Mouse (Mus musculus): ENCODE measurements around the gene Olfr126. TPM values are rescaled to one million over a fixed set of nuclear protein-coding genes. Genes with fewer than 3 reads are reported as not detected.

Olfr126 gene
- not detected in 2 replicates for polyA plus RNA-seq (2015; fragmentation: Nextera tagmentation; extraction: Ambion mirVana)

GRCm38 (mm10) chr17:37847183-37847582 is at the start of gene Olfr126:
Gene Olfr126 (plus strand): TSS chr17:37847483.
- Histone ChIP-seq H3K4me1 (no peaks in the 10 kb centered on the region), H3K4me2 (no peak within 1 kb of the TSS), H3K27me3 (replicated peaks) (no peaks in the 10 kb centered on the region), H3K9me3 (replicated peaks) (no peaks in the 10 kb centered on the region), H3K4me3 (replicated peaks) (no peak within 1 kb of the TSS), H3K36me3 (no peaks in the 10 kb centered on the region), H3K9ac (replicated peaks) (no peak within 1 kb of the TSS), H3K27ac (replicated peaks) (no peak within 1 kb of the TSS)
- ATAC-seq (ENCODE audit: low FRiP score) = no peak

GRCm38 (mm10) chr17:37799588-37799987 is 47.7 kb upstream of the Olfr126 start, which contains the start of gene Olfr124:
Gene Olfr124 (plus strand): TSS chr17:37799888.
- H3K9ac ChIP-seq (replicated peaks) = no peak within 1 kb of the TSS
- no peaks in the 10 kb centered on the region for H3K36me3 ChIP-seq
- no peaks in the 10 kb centered on the region for H3K4me1 ChIP-seq
- H3K4me3 ChIP-seq (replicated peaks) = no peak within 1 kb of the TSS
- H3K27ac ChIP-seq (replicated peaks) = no peak within 1 kb of the TSS
- WGBS = 89% methylated on average over 3 of the region's 3 CpGs
- H3K27me3 ChIP-seq (replicated peaks) = no peaks in the 10 kb centered on the region
- ATAC-seq (ENCODE audit: low FRiP score) = no peak
- no peak within 1 kb of the TSS for H3K4me2 ChIP-seq
- no peaks in the 10 kb centered on the region for H3K9me3 ChIP-seq (replicated peaks)

- no peaks in the 10 kb centered on the region for H3K9me3 ChIP-seq (replicated peaks)
- H3K27me3 ChIP-seq (replicated peaks) = no peaks in the 10 kb centered on the region
- H3K36me3 ChIP-seq = no peaks in the 10 kb centered on the region
- H3K4me1 ChIP-seq = no peaks in the 10 kb centered on the region
- ATAC-seq (ENCODE audit: low FRiP score) = no peak
- no peak within 1 kb of the TSS for H3K4me3 ChIP-seq (replicated peaks)
- H3K9ac ChIP-seq (replicated peaks) = no peak within 1 kb of the TSS
- no peak within 1 kb of the TSS for H3K27ac ChIP-seq (replicated peaks)
- no peak within 1 kb of the TSS for H3K4me2 ChIP-seq
Measured at GRCm38 (mm10) chr17:37832649-37833048, 14.6 kb upstream of the Olfr126 start, which contains the start of gene Olfr125. Gene Olfr125 (plus strand): TSS chr17:37832949.

GRCm38 (mm10) chr17:37863901-37864300 is 16.6 kb downstream of the Olfr126 start:
- ATAC-seq (ENCODE audit: low FRiP score) = no peak
- Histone ChIP-seq H3K9ac (replicated peaks) (no peak overlapping the region), H3K27ac (replicated peaks) (no peak overlapping the region), H3K4me3 (replicated peaks) (no peak overlapping the region), H3K4me2 (no peak overlapping the region), H3K27me3 (replicated peaks) (no peaks in the 10 kb centered on the region), H3K9me3 (replicated peaks) (no peaks in the 10 kb centered on the region), H3K4me1 (no peaks in the 10 kb centered on the region), H3K36me3 (no peaks in the 10 kb centered on the region)
- WGBS = 75% methylated on average over 2 of the region's 2 CpGs

GRCm38 (mm10) chr17:37869676-37870205 is 22.5 kb downstream of the Olfr126 start:
- Histone ChIP-seq H3K27me3 (replicated peaks) (no peaks in the 10 kb centered on the region), H3K9ac (replicated peaks) (no peak overlapping the region), H3K27ac (replicated peaks) (no peak overlapping the region), H3K9me3 (replicated peaks) (no peaks in the 10 kb centered on the region), H3K4me3 (replicated peaks) (no peak overlapping the region), H3K4me1 (no peaks in the 10 kb centered on the region), H3K36me3 (no peaks in the 10 kb centered on the region), H3K4me2 (no peak overlapping the region)
- ATAC-seq (ENCODE audit: low FRiP score) = no peak
- WGBS = 13% methylated on average over 8 of the region's 8 CpGs

GRCm38 (mm10) chr17:37873830-37874229 is 26.5 kb downstream of the Olfr126 start:
- Histone ChIP-seq H3K9me3 (replicated peaks) (no peaks in the 10 kb centered on the region), H3K27ac (replicated peaks) (no peak overlapping the region), H3K36me3 (no peaks in the 10 kb centered on the region), H3K4me3 (replicated peaks) (no peak overlapping the region), H3K9ac (replicated peaks) (no peak overlapping the region), H3K4me2 (no peak overlapping the region), H3K27me3 (replicated peaks) (no peaks in the 10 kb centered on the region), H3K4me1 (no peaks in the 10 kb centered on the region)
- no peak for ATAC-seq (ENCODE audit: low FRiP score)
- 87% methylated on average over 3 of the region's 3 CpGs for WGBS

GRCm38 (mm10) chr17:37900137-37900536 is 52.9 kb downstream of the Olfr126 start, which contains the start of gene Olfr127:
Gene Olfr127 (plus strand): TSS chr17:37900437.
- H3K27ac ChIP-seq (replicated peaks) = no peak within 1 kb of the TSS
- no peaks in the 10 kb centered on the region for H3K27me3 ChIP-seq (replicated peaks)
- H3K4me1 ChIP-seq = no peaks in the 10 kb centered on the region
- H3K9ac ChIP-seq (replicated peaks) = no peak within 1 kb of the TSS
- H3K9me3 ChIP-seq (replicated peaks) = no peaks in the 10 kb centered on the region
- no peak within 1 kb of the TSS for H3K4me3 ChIP-seq (replicated peaks)
- H3K4me2 ChIP-seq = no peak within 1 kb of the TSS
- whole genome bisulfite sequencing = 84% methylated on average over 1 of the region's 1 CpGs
- no peaks in the 10 kb centered on the region for H3K36me3 ChIP-seq
- ATAC-seq (ENCODE audit: low FRiP score) = no peak

Other genes starting within 250 kb of the Olfr126 start
- not detected in 2 replicates for gene Olfr115, start 220.4 kb upstream of the Olfr126 start, polyA plus RNA-seq (2015; fragmentation: Nextera tagmentation; extraction: Ambion mirVana)
- not detected in 2 replicates for gene Olfr116, start 220.3 kb upstream of the Olfr126 start, polyA plus RNA-seq (2015; fragmentation: Nextera tagmentation; extraction: Ambion mirVana)
- gene Olfr117, start 183.7 kb upstream of the Olfr126 start, polyA plus RNA-seq (2015; fragmentation: Nextera tagmentation; extraction: Ambion mirVana) = not detected in 2 replicates
- not detected in 2 replicates for gene Olfr118, start 180.5 kb upstream of the Olfr126 start, polyA plus RNA-seq (2015; fragmentation: Nextera tagmentation; extraction: Ambion mirVana)
- not detected in 2 replicates for gene Olfr119, start 150.9 kb upstream of the Olfr126 start, polyA plus RNA-seq (2015; fragmentation: Nextera tagmentation; extraction: Ambion mirVana)
- not detected in 2 replicates for gene Olfr120, start 125.7 kb upstream of the Olfr126 start, polyA plus RNA-seq (2015; fragmentation: Nextera tagmentation; extraction: Ambion mirVana)
- gene Olfr121, start 98.6 kb upstream of the Olfr126 start, polyA plus RNA-seq (2015; fragmentation: Nextera tagmentation; extraction: Ambion mirVana) = not detected in 2 replicates
- gene Olfr122, start 78.9 kb upstream of the Olfr126 start, polyA plus RNA-seq (2015; fragmentation: Nextera tagmentation; extraction: Ambion mirVana) = not detected in 2 replicates
- gene Olfr123, start 54.0 kb upstream of the Olfr126 start, polyA plus RNA-seq (2015; fragmentation: Nextera tagmentation; extraction: Ambion mirVana) = not detected in 2 replicates
- not detected in 2 replicates for gene Olfr124, start 47.6 kb upstream of the Olfr126 start, polyA plus RNA-seq (2015; fragmentation: Nextera tagmentation; extraction: Ambion mirVana)
- gene Olfr125, start 14.5 kb upstream of the Olfr126 start, polyA plus RNA-seq (2015; fragmentation: Nextera tagmentation; extraction: Ambion mirVana) = not detected in 2 replicates
- gene Olfr127, start 53.0 kb downstream of the Olfr126 start, polyA plus RNA-seq (2015; fragmentation: Nextera tagmentation; extraction: Ambion mirVana) = not detected in 2 replicates
- not detected in 2 replicates for gene Olfr128, start 73.1 kb downstream of the Olfr126 start, polyA plus RNA-seq (2015; fragmentation: Nextera tagmentation; extraction: Ambion mirVana)
- not detected in 2 replicates for gene Olfr761, start 105.6 kb downstream of the Olfr126 start, polyA plus RNA-seq (2015; fragmentation: Nextera tagmentation; extraction: Ambion mirVana)
- not detected in 2 replicates for gene Olfr129, start 212.6 kb downstream of the Olfr126 start, polyA plus RNA-seq (2015; fragmentation: Nextera tagmentation; extraction: Ambion mirVana)
- not detected in 2 replicates for gene Olfr130, start 216.4 kb downstream of the Olfr126 start, polyA plus RNA-seq (2015; fragmentation: Nextera tagmentation; extraction: Ambion mirVana)
- not detected in 2 replicates for gene Olfr131, start 241.2 kb downstream of the Olfr126 start, polyA plus RNA-seq (2015; fragmentation: Nextera tagmentation; extraction: Ambion mirVana)